Mouse (Mus musculus) right cerebral cortex, adult 2 months (tissue): ENCODE data around the gene Llgl1.

Source experiments
- DNase-seq, 2 experiments: peaks; one replicate each; pipeline ENCODE4 v3.0.0; 2021 to 2022; ENCODE audit warnings: low spot score in 2 of 2

Gene Llgl1

DNA sequence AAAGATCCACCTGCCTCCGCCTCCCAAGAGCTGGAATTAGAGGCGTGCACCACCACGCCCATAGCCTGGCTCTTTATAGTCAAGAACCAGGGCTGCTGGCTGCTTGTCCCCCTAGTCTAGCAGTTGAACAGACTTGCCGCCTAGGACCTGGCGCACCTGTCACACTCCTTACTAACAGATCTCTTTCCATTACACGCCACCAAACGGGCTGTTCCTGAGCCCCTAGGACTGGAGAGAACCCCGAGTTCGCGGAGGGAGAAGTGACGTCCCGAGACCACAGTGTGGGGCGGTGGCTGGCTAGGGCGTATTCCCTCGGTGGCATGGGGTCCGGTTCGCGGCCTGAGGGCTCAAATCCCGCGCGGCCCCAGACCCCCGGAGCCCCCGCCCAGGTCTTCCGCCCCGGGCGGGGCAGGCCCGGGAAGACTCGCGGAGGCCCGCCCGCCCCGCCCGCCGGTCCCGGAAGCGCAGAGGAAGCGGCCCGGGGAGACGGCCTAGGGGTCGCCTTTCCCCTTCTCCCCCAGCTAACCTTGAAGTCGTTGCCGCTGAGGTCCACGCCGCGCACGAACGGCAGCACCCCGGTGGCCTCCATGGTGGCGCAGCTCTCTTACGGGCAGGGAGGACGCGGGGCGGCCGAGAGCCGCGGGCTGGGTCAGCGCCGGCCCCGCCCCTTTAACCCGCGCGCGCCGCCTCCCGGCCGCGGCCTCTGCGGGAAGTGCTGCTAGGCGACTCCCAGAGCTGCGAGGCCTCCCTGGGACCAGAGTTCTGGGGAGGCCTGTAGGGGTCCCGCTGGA, 27.3 kb downstream of the Llgl1 start, which contains the start of gene Flii:
Gene Flii, minus strand, starts transcription at position 663 of the 791 bp plus-strand sequence.
- peak; percentile 60 to 70 for DNase-seq

DNA sequence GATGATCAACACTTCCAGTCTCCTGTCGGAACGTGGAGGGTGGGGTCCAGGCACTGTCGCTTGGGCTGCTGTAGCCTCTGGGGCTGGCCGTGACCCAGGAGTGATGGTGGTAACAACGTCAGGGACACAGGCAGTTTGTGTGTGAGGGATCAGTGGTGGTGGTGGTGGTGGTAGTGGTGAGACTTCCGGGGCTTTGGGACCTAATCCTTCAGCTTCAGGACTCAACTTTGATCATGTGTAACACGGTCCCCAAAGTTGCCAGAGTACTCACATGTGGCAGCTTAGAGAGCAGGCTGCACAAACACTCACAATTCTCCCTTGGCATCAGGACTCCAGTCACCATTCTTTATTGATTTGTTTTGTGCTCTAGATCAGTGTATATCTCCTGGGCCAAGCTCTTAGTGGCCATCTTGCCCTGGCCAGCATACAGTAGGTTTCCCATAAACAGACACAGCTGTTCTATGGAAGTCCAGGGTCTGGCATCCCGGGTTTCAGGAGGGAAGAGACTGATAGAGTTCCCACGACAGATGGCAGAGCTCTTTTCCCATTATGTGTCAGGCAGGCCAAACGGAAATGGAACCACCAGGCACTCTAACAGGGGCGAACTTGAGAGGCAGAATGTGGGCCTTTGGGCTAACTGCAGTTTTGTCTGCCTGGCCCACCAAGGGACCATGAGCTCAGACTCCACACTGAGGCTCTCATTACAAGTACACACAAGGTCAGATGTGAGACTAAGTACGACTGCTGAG, 28.0 kb downstream of the Llgl1 start:
- DNase-seq, result no peak

DNA sequence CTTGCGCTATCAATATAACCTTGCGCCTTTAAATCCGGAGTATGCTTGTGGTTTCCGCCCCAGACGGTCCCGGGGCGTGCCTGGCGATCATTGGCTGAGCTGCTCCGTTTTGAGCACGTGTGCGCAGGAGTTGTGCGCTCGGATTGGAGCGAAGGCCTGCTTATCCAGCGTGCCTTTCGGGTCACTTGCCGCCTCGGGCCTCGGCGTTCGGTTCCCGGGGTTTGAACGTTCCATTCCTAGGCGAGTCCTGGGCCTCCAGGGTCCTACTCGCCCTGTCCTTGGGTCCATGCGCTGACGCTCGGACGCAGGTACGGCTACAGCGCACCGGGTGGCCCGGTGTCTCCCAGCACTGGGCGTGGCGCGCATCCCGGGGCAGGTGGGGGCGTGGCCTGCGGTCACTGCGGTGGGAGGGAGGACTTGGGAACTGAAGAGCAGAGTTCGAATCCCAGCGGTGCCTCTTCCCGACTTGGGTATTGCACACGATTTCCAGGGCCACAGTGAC, 28.8 kb downstream of the Llgl1 start, which contains the start of gene Mief2:
Gene Mief2, plus strand, starts transcription at position 139 of the 502 bp plus-strand sequence.
- peak; percentile 95 to 97 for DNase-seq

DNA sequence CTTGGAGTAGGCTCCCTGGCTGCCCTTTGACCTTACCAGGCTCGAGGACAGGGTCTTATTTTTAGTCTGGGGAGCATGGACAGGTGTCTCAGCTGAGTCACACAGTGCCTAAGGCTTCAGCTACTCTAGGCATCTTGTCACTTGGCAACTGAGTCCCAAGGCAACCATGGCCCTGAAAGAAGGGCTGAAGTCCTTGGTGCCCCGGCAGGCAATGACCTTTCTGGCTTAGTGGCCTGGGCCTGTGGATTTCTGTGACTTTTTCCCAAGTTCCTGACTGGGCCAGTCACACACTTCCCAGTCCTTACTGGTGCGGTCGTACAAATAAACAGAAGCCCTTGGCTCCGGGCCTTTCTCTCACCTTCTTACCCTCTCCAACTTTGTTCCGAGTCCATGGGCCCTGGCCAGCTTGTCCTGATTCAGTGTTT, 29.7 kb downstream of the Llgl1 start:
- DNase-seq, result no peak

DNA sequence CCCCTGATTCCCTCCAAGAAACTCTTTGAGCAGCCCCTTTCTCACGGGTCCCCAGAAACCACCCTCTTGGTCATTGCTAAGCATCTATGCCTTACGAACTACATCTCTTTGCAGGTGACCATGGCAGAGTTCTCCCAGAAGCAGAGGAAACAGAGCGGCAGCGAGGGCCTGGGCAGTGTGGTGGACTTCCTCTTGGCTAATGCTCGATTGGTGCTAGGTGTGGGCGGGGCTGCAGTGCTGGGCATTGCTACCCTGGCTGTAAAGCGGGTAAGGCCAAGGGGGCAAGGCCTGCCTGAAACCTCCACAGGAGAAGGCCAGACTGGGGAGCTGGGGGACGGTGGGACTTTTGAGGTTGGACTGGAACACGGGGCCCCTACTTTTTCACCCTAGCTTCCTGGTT, 30.6 kb downstream of the Llgl1 start:
- no peak for DNase-seq

DNA sequence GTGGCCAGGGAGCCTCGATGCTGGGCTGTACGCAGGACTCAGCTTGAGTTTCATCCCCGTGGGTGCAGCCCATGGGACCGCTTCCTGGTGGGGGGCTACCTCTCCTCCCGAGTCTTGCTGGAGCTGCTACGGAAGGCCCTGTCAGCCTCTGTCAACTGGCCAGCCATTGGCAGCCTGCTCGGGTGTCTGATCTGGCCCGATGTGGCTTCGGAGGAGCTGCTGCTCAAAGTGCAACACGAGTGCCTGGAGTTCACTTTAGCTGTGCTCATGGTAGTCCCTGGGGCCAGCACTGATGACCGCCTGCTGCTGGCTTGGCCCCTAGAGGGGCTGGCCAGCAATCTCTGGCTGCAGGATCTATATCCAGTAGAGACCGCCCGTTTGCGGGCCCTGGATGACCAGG, 31.7 kb downstream of the Llgl1 start:
- DNase-seq, result no peak

DNA sequence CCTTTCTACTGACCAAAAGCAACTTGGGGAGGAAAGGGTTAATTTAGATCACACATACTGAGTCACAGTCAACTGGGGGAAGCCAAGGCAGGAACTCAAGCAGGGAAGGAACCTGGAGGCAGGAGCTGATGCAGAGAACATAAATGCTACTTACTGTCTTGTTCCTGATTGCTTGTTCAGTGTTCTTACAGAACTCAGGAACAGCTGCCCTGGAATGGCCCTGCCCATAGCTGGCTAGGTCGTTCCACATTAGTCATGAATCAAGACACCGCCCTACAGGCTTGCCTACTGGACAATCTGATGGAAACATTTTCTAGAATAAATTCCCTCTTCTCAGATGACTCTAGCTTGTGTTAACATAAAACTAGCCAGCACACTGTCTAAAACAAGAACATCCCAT, 34.7 kb downstream of the Llgl1 start:
- DNase-seq, result no peak

DNA sequence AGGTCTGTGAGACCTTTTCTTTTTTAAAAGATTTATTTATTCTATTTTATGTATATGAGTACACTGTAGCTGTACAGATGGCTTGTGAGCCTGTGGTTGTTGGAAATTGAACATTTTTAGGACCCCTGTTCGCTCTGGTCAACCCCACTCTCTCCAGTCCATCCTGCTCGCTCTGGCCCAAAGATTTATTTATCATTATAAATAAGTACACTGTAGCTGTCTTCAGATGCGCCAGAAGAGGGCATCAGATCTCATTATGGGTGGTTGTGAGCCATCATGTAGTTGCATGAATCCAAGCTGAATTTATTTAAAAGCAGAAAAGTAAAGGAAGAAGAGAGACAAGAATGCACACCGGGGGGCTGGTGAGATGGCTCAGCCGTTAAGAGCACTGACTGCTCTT, 35.7 kb downstream of the Llgl1 start:
- no peak for DNase-seq

DNA sequence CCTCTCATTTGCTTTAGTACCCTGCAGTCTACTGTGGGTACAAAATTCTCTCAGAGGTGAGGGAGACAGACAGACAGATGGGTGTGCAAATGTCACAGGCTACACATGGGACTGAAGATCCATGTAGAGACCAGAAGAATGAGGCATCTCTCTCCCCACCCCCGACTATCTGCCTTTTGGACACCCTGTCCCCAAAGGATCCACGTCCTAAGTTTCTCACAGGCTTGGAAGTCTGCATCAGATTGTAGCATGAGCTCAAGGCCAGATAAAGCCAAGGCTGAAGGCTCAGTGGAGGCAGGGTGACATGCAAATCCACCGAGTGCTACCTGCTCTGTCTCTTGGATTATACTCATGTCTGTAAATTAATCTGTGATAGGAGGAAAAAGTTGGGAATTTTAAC, 37.0 kb downstream of the Llgl1 start:
- DNase-seq, result no peak

DNA sequence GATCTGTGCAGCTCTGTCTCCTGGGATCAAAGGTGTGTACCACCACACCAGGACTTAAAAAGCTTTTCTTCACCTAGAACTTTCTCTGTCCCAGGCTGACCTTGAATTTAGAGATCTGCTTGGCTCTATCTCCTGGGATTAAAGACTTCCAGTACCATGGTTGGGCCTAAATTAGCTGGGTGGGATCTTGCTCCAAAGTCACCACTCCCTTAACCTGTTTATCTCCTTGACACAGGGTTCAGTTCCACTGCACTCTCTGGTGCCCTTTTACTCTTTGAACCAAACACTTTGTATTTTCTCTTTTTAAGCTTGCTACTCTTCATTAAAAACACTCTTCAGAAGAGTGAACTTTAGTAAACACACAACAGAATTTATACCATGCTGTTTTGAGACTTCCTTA, 37.9 kb downstream of the Llgl1 start:
- no peak for DNase-seq

DNA sequence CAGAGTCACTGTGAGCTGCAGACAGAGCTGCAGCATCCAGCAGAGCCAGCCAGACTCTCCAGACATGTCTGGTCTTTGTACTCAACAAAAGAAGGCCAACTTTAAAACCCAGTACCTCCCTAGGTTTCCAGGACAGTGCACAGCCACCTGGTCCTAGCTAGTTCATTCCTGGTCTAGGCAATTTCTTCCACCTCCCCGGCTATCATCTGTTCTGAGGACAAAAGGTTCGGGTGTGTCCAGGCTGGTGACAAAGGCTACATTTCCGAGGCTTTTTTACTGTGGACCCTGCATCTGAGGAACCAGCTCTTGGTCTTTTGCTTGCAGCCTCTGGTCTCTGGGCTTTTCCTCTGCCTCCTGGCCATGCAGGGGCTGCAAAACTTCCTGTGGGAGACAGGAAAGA, 40.8 kb downstream of the Llgl1 start:
- DNase-seq, result no peak

DNA sequence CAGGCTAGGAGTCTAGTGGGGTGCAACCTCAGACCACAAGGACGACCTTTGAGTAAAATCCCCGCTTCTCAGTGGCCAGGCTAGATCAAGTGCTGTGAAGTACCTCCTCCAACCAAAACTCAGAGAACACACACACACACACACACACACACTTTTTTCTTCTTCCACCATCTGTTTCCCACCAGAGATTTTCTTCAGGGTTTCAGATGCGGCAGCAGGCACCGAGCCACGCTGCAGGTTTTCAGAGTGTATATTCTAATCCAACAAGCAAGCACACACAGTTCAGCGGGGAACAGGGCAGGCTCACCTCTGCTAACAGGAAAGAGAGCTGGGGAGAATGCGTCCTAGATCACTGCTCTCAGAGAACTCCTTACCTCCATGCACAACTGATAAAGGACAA, 56.0 kb downstream of the Llgl1 start:
- peak in 1 of 2 experiments; percentile 19 for DNase-seq

DNA sequence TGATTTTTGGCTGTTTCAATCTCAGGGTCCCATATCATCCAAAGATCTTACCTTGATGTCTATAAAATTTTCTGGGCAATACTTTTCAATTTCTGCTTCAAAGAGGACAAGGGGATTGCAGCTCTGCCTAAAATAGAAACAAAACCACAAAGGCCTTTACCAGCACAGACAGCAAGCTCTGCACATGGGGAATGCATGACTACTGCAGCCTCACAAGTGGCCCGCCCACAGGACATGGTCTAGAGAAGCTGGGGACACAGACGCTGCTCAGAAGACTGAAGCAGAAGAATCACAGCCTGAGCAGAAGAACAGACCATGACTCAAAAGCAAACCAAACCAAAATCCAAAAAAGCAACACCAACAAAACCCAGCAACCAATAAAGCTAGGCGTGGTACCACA, 62.2 kb downstream of the Llgl1 start:
- no peak for DNase-seq
